Mouse (Mus musculus): ENCODE measurements around the gene Dusp14. TPM values are rescaled to one million over a fixed set of nuclear protein-coding genes. Genes with fewer than 3 reads are reported as not detected.

Dusp14 gene
- polyA plus RNA-seq, 1 experiment, result 8.1 TPM

DNA sequence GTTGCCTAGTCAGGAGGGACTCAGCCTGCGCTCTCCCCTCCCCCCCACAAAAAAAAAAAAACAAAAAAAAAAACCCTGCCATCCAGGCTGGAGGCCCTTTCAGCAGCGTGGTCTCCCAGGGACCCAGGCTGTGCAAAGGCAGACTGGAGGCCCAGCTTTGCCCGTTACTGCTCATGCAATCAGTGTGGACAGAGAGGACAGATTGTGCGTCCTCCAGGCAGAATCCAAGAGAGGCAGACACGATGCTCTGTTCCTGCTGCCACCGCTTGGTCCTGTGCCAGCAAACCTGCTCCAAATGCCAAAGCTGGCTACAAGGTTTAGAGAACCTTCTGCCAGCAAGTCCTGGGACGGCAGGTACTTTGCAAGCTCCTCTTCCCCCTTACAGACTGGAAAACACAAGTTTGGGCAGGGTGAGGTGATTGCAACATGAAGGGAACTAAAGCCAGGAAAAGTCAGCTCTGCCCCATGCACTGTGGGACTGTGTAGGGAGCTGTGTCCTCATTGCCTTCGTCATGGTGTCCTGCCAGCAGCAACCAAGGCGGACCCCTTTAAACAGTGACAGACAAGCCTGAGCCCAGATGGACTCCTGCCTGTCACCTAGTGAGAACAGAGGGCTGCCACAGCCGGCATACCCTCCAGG is 15.4 kb downstream of the Dusp14 start:
- Histone ChIP-seq H3K27ac (replicated peaks; ENCODE audit: low read depth, low read length) (no peak overlapping the region), H3K4me1 (ENCODE audit: control insufficient read depth, insufficient read depth, insufficient read length, low read length) (no peaks in the 10 kb centered on the region), H3K4me3 (ENCODE audit: insufficient read depth, low read depth, low read length) (no peak overlapping the region)

- Histone ChIP-seq H3K27ac (replicated peaks; ENCODE audit: low read depth, low read length) (no peak overlapping the region), H3K4me1 (ENCODE audit: control insufficient read depth, insufficient read depth, insufficient read length, low read length) (no peaks in the 10 kb centered on the region), H3K4me3 (ENCODE audit: insufficient read depth, low read depth, low read length) (no peak overlapping the region)
Observed at GRCm38 (mm10) chr11:84053055-84053454, 16.0 kb downstream of the Dusp14 start.

- H3K4me3 ChIP-seq (ENCODE audit: insufficient read depth, low read depth, low read length), result no peak overlapping the region
- no peaks in the 10 kb centered on the region for H3K4me1 ChIP-seq (ENCODE audit: control insufficient read depth, insufficient read depth, insufficient read length, low read length)
- H3K27ac ChIP-seq (replicated peaks; ENCODE audit: low read depth, low read length), result no peak overlapping the region
Observed at GRCm38 (mm10) chr11:84048411-84048810, 20.6 kb downstream of the Dusp14 start.

- H3K4me3 ChIP-seq (ENCODE audit: insufficient read depth, low read depth, low read length), result no peak overlapping the region
- no peak overlapping the region for H3K27ac ChIP-seq (replicated peaks; ENCODE audit: low read depth, low read length)
- H3K4me1 ChIP-seq (ENCODE audit: control insufficient read depth, insufficient read depth, insufficient read length, low read length), result no peaks in the 10 kb centered on the region
Observed at GRCm38 (mm10) chr11:84047270-84047669, 21.8 kb downstream of the Dusp14 start.

GRCm38 (mm10) chr11:84044988-84045387 is 24.1 kb downstream of the Dusp14 start:
- Histone ChIP-seq H3K27ac (replicated peaks; ENCODE audit: low read depth, low read length) (no peak overlapping the region), H3K4me3 (ENCODE audit: insufficient read depth, low read depth, low read length) (no peak overlapping the region), H3K4me1 (ENCODE audit: control insufficient read depth, insufficient read depth, insufficient read length, low read length) (no peaks in the 10 kb centered on the region)

DNA sequence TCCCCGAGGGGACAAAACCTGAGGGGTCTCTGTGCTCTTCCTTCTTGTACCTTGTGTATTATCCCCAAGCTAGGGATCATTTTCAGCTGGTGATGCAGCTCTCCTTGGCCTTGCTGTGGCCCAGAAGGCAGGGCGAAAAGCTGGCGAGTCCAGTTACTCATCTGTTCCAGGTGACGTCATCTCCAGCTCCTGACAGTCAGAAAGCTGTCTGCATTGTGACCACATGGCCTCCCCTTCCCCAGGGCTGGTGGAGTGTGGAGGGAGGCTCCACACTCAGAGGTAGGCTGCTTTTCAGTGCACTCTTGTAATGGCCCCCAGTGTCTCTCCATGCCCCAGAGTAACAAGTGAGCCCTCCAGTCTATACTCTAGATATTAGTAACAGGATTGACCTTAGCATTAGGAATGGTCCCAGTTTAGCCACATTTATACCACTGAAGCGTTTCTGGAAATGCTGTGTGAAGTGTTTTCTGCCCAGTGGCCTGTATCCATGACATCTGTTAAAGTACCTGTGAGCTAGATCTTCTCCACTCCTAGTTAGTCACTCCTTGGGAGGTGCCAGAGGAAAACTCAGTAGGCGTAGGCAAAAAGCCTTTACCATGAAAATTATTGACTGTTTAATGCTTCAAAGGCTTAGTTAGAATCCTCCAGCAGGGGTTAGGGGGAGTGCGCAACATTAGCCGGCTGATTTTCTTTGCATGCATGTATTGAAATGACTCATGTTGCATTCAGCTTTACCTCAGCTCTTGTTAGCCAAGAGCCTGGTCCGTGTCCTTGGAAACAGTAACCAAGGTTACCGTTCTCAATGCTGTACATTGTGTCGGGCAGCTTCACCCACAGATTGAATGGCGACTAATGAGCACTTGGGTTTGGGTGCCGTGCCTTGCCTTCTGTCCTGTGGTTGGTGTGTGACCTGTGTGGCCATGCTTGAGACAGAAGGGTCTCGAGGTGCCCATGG is 26.0 kb downstream of the Dusp14 start:
- Histone ChIP-seq H3K27ac (replicated peaks; ENCODE audit: low read depth, low read length) (no peak overlapping the region), H3K4me1 (ENCODE audit: control insufficient read depth, insufficient read depth, insufficient read length, low read length) (no peaks in the 10 kb centered on the region), H3K4me3 (ENCODE audit: insufficient read depth, low read depth, low read length) (no peak overlapping the region)

DNA sequence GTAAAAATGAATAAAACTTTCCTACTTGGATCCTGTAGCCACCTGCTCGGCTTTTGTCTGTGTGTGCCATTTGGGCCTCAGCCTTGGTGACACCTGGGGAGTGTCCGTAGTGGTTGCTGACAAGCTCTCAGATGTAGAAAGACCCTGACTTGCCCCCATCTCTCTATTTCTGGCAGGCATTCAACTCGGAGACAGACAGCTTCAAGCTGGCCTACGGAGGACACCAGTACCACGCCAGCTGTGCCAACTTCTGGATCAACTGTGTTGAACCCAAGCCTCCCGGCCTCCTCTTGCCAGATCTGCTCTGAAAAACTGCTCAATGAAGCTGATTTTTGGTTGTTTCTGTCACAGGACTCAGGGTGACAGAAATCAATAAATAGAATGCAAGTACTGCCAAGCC is 28.4 kb downstream of the Dusp14 start:
- H3K4me1 ChIP-seq (ENCODE audit: control insufficient read depth, insufficient read depth, insufficient read length, low read length), result no peaks in the 10 kb centered on the region
- no peak overlapping the region for H3K27ac ChIP-seq (replicated peaks; ENCODE audit: low read depth, low read length)
- H3K4me3 ChIP-seq (ENCODE audit: insufficient read depth, low read depth, low read length), result no peak overlapping the region

DNA sequence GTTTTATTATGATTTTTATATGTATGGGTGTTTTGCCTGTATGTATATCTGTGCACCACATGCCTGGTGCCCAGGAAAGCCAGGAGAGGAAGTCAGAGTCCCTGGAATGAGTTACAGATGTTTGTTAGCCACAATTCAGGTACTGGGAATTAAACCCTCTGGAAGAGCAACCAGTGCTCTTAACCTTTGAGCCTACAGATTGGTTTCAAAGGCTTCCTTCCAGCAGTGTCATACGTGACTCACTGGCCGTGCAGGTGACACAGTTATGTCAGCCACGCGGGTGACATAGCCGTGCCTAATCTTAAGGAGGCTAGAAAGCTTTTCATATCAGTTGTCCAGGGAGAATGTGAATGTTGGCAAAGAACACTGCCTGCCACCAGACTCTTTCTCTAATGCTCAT is 35.4 kb downstream of the Dusp14 start:
- Histone ChIP-seq H3K4me1 (ENCODE audit: control insufficient read depth, insufficient read depth, insufficient read length, low read length) (no peaks in the 10 kb centered on the region), H3K27ac (replicated peaks; ENCODE audit: low read depth, low read length) (no peak overlapping the region), H3K4me3 (ENCODE audit: insufficient read depth, low read depth, low read length) (no peak overlapping the region)

DNA sequence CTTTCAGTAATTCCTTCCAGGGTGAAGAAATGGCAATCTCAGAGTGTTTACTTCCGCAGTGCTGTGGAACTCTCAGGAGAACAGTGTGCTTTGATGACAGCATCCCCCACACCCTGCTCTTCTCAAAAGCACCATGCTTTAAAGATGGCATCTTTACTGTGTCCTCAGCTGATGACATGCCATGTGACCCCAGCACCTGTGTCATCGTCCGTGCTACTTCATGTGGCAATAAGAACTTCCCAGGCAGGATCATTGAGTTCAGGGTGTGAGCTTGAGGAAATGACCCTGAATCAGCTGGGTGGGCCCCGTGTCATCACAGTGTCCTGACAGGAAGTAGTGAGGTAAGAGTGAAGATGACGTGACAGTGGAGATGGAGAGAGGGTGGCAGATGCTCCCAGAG is 36.5 kb downstream of the Dusp14 start:
- Histone ChIP-seq H3K4me3 (ENCODE audit: insufficient read depth, low read depth, low read length) (no peak overlapping the region), H3K27ac (replicated peaks; ENCODE audit: low read depth, low read length) (no peak overlapping the region), H3K4me1 (ENCODE audit: control insufficient read depth, insufficient read depth, insufficient read length, low read length) (no peaks in the 10 kb centered on the region)

- Histone ChIP-seq H3K27ac (replicated peaks; ENCODE audit: low read depth, low read length) (no peak overlapping the region), H3K4me3 (ENCODE audit: insufficient read depth, low read depth, low read length) (no peak overlapping the region), H3K4me1 (ENCODE audit: control insufficient read depth, insufficient read depth, insufficient read length, low read length) (no peaks in the 10 kb centered on the region)
Observed at GRCm38 (mm10) chr11:84031971-84032370, 37.1 kb downstream of the Dusp14 start.

DNA sequence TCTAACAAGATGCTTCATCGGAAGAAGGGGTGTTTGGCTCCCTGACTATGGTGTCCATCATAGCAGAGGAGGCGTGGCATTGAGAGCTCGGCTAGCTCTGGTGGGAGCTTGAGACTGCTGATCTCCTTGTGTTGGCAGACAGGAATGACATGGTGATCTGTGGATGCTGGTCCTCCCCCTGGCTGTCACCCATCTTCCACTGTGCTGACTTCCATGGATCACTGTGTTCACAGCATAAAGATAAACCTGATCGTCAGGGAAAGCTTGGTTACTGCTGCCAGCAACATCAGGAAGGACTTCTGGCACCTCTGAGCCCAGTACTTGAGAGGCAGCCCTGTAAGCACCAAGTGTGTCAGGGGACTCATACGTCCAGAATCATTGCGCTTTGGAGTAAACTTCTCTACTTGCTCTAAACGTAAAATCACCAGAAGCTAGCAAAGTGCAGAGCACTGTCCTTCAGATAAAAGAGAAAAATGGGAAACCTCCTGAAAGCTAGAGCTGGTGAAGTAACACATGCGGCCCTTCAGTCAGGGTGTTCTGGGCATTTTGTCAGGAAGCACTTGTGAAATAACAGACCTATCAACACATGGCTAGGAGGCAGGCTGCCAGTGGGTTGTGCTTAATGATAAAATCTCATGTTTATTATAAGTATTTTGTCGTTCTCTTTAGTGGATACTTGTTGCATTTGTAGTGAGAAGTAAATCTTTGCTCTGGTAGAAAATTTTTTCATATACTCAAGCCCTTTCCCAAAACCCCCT is 40.6 kb downstream of the Dusp14 start:
- Histone ChIP-seq H3K27ac (replicated peaks; ENCODE audit: low read depth, low read length) (no peak overlapping the region), H3K4me3 (ENCODE audit: insufficient read depth, low read depth, low read length) (no peak overlapping the region), H3K4me1 (ENCODE audit: control insufficient read depth, insufficient read depth, insufficient read length, low read length) (no peaks in the 10 kb centered on the region)

GRCm38 (mm10) chr11:84027231-84027630 is 41.8 kb downstream of the Dusp14 start:
- Histone ChIP-seq H3K27ac (replicated peaks; ENCODE audit: low read depth, low read length) (no peak overlapping the region), H3K4me3 (ENCODE audit: insufficient read depth, low read depth, low read length) (no peak overlapping the region), H3K4me1 (ENCODE audit: control insufficient read depth, insufficient read depth, insufficient read length, low read length) (no peaks in the 10 kb centered on the region)

- Histone ChIP-seq H3K4me1 (ENCODE audit: control insufficient read depth, insufficient read depth, insufficient read length, low read length) (no peaks in the 10 kb centered on the region), H3K4me3 (ENCODE audit: insufficient read depth, low read depth, low read length) (no peak overlapping the region), H3K27ac (replicated peaks; ENCODE audit: low read depth, low read length) (no peak overlapping the region)
Observed at GRCm38 (mm10) chr11:84016810-84017508, 52.1 kb downstream of the Dusp14 start.

DNA sequence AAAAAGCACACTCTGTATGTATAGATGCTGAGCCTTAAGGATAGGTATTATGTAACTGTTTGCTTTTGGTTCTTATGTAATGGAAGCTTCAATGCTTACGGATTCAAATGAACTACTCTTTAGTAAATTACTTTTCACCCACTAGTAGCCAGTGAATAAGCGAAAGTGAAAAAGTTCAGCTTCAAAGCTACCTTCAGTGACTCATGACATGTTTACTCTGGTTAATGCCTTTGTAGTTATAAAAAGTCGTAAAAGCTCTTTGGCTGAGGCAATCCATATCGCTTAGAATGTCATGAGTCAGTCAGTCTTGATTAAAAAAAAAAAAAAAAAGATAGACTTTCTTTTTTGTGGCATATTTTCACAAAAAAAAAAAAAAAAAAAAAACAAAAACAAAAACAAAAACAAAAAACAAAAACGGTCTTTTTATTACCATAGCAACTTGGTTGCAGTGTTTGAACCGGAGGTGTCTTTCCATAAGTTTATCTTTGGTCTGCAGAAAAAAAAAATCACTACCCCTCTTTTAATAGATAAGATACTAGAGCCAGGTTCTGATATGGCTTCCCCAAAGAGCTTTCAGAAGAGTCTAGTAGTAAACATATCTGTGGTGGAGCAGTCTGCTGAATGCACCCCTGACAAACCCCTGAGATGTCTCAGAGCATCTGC is 52.8 kb downstream of the Dusp14 start:
- Histone ChIP-seq H3K27ac (replicated peaks; ENCODE audit: low read depth, low read length) (no peak overlapping the region), H3K4me3 (ENCODE audit: insufficient read depth, low read depth, low read length) (no peak overlapping the region), H3K4me1 (ENCODE audit: control insufficient read depth, insufficient read depth, insufficient read length, low read length) (no peaks in the 10 kb centered on the region)

Data from brown adipose tissue, adult 24 weeks (tissue).